Mouse (Mus musculus) embryonic facial prominence, embryonic 14.5 days (tissue): Measurements from ENCODE around the gene Guca2a. TPM values are rescaled to one million over a fixed set of nuclear protein-coding genes. Genes with fewer than 3 reads are reported as not detected.
"Not testable (repeated sequence)": the region's sequence is repeated elsewhere in the genome, so short reads cannot be mapped to it uniquely, and the experiment has no call there.

Source experiments
- ATAC-seq: fragments of 200-750 bp; cut with Nextera tagmentation; 2 replicates; pipeline ENCODE4 v1.8.0; 2017; ENCODE audit warnings: low read depth, moderate number of reproducible peaks, moderate TSS enrichment
- DNase-seq: peaks from one replicate; pipeline ENCODE4 v3.0.0-alpha.2; 2015; ENCODE audit warnings: low spot score
- H3K27ac ChIP-seq: fragments of 300-500 bp; sonication (generic); replicated peaks from 2 replicates; pipeline ENCODE4 v1.5.1; 2014; ENCODE audit warnings: low read depth, mild to moderate bottlenecking, low read length, moderate library complexity
- H3K27me3 ChIP-seq: fragments of 300-500 bp; sonication (generic); replicated peaks from 2 replicates; pipeline ENCODE4 v1.6.1; 2014; ENCODE audit warnings: low read length; ENCODE audit not compliant: control insufficient read depth, insufficient read depth
- H3K36me3 ChIP-seq: fragments of 300-500 bp; sonication (generic); 2 replicates; pipeline ENCODE4 v1.6.1; 2014; ENCODE audit warnings: low read length, mixed read lengths; ENCODE audit not compliant: control insufficient read depth, insufficient read depth
- H3K4me1 ChIP-seq: fragments of 300-500 bp; sonication (generic); 2 replicates; pipeline ENCODE4 v1.6.1; 2014; ENCODE audit warnings: antibody characterized with exemption, low read length; ENCODE audit not compliant: control insufficient read depth, insufficient read depth
- H3K4me2 ChIP-seq: fragments of 300-500 bp; sonication (generic); 2 replicates; pipeline ENCODE4 v1.6.1; 2014; ENCODE audit warnings: low read depth, mild to moderate bottlenecking, low read length, moderate library complexity, mixed read lengths
- H3K4me3 ChIP-seq: fragments of 300-500 bp; sonication (generic); 2 replicates; pipeline ENCODE4 v1.5.1; 2014; ENCODE audit warnings: low read depth, mild to moderate bottlenecking, low read length
- H3K9ac ChIP-seq: fragments of 300-500 bp; sonication (generic); 2 replicates; pipeline ENCODE4 v1.6.1; 2014; ENCODE audit warnings: low read depth, mild to moderate bottlenecking, low read length, moderate library complexity, mixed read lengths
- H3K9me3 ChIP-seq: fragments of 300-500 bp; sonication (generic); 2 replicates; pipeline ENCODE4 v1.6.1; 2016; ENCODE audit warnings: low read length; ENCODE audit not compliant: control insufficient read depth
- WGBS: fragments of 180-500 bp; shearing (Covaris S2); extraction: QIAGEN DNeasy Blood & Tissue Kit; methylation state at CpG from one replicate; pipeline ENCODE4 v1.1.7; 2014; 5-methylcytosine and 5-hydroxymethylcytosine counted together
- polyA plus RNA-seq: library from polyadenylated mRNA; unstranded; fragments of >200 nt; fragmentation: Nextera tagmentation; extraction: Ambion mirVana; gene quantifications from 2 replicates; pipeline ENCODE4 v1.2.1, GENCODE M21; 2014

The Guca2a gene
- polyA plus RNA-seq, 1 experiment from 2014 or later: not detected

- 75% methylated on average over 4 of the region's 4 CpGs for WGBS
- H3K36me3 ChIP-seq: peaks cover 22% of the 10 kb centered on the region
- H3K4me2 ChIP-seq: no peak overlapping the region
- no peaks in the 10 kb centered on the region for H3K27me3 ChIP-seq
- no peak for ATAC-seq
- H3K4me1 ChIP-seq: no peaks in the 10 kb centered on the region
- H3K9me3 ChIP-seq: no peaks in the 10 kb centered on the region
- H3K4me3 ChIP-seq: no peak overlapping the region
- H3K27ac ChIP-seq: no peak overlapping the region
- DNase-seq: no peak
- H3K9ac ChIP-seq: no peak overlapping the region
Observed at GRCm38 (mm10) chr4:119614724-119615123, 22.8 kb upstream of the Guca2a start.

DNA sequence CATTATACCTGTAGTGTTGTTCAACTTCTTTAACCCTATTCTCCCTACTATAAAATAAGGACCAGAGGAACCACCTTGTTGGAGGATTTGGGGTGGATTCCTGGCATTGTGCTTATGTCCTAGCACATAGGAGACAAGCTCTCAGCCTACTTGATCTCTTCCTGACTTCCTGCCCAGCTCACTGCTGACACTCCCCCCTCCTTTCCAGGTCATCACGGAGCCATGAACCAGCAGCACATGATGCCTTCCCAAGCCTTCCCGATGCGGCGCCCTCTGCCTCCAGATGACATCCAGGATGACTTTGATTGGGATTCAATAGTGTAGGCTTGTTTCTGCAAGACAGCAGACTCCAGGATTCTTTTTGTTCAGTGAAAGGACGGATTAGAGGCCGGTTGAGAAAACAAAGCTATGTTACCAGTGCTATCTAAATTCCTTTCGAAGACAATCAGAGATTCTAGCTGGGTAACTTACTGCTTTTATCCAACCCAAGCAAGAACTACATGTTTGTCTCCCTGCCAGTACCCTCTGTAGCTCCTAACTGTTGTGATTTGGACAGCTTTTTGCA lies 11.3 kb upstream of the Guca2a start:
- no peak overlapping the region for H3K27ac ChIP-seq
- WGBS: 76% methylated on average over 7 of the region's 7 CpGs
- ATAC-seq (no peak), DNase-seq (no peak)
- H3K27me3 ChIP-seq: no peaks in the 10 kb centered on the region
- H3K36me3 ChIP-seq: peaks cover 76% of the 10 kb centered on the region
- H3K4me1 ChIP-seq: no peaks in the 10 kb centered on the region
- H3K4me2 ChIP-seq: no peak overlapping the region
- no peak overlapping the region for H3K9ac ChIP-seq
- no peak overlapping the region for H3K4me3 ChIP-seq
- H3K9me3 ChIP-seq: no peaks in the 10 kb centered on the region

GRCm38 (mm10) chr4:119626876-119627275 lies 10.6 kb upstream of the Guca2a start:
- H3K36me3 ChIP-seq: peaks cover 69% of the 10 kb centered on the region
- 79% methylated on average over 3 of the region's 3 CpGs for WGBS

GRCm38 (mm10) chr4:119627317-119627716 lies 10.2 kb upstream of the Guca2a start:
- DNase-seq (no peak), ATAC-seq (no peak)
- no peak overlapping the region for H3K4me3 ChIP-seq
- H3K27ac ChIP-seq: no peak overlapping the region
- no peaks in the 10 kb centered on the region for H3K9me3 ChIP-seq
- no peaks in the 10 kb centered on the region for H3K4me1 ChIP-seq
- 79% methylated on average over 4 of the region's 4 CpGs for WGBS
- peaks cover 66% of the 10 kb centered on the region for H3K36me3 ChIP-seq
- H3K9ac ChIP-seq: no peak overlapping the region
- H3K27me3 ChIP-seq: no peaks in the 10 kb centered on the region
- H3K4me2 ChIP-seq: no peak overlapping the region

More at GRCm38 (mm10) chr4:119626876-119627275, 10.6 kb upstream of the Guca2a start:
- H3K27ac ChIP-seq: no peak overlapping the region
- no peak overlapping the region for H3K9ac ChIP-seq
- DNase-seq (no peak), ATAC-seq (no peak)
- H3K27me3 ChIP-seq: no peaks in the 10 kb centered on the region
- no peaks in the 10 kb centered on the region for H3K4me1 ChIP-seq
- H3K4me3 ChIP-seq: no peak overlapping the region
- H3K4me2 ChIP-seq: no peak overlapping the region
- no peaks in the 10 kb centered on the region for H3K9me3 ChIP-seq

DNA sequence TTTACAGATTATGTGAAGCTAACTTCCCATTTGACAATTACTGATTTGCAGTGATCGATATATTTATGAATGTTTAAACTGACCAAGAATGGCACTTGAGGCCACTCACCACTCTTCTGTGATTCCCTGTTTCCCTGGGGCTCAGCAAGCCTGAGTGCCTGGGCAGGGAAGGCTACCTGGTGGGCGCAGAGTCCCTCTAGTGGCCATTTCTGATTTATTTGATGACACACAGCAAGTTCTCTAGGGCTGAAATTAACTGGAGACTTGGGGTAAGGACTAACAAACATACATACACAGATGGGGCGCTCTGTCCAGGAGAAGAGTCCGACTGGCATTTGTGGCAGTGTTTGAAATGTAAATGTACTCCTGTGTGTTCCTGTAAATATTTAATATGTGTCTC lies 9.1 kb upstream of the Guca2a start:
- H3K4me2 ChIP-seq, H3K4me1 ChIP-seq, H3K27me3 ChIP-seq, DNase-seq, H3K4me3 ChIP-seq, H3K27ac ChIP-seq, H3K9me3 ChIP-seq, ATAC-seq, H3K9ac ChIP-seq: not testable (repeated sequence)
- peaks cover 56% of the 10 kb centered on the region for H3K36me3 ChIP-seq
- 86% methylated on average over 4 of the region's 4 CpGs for WGBS

DNA sequence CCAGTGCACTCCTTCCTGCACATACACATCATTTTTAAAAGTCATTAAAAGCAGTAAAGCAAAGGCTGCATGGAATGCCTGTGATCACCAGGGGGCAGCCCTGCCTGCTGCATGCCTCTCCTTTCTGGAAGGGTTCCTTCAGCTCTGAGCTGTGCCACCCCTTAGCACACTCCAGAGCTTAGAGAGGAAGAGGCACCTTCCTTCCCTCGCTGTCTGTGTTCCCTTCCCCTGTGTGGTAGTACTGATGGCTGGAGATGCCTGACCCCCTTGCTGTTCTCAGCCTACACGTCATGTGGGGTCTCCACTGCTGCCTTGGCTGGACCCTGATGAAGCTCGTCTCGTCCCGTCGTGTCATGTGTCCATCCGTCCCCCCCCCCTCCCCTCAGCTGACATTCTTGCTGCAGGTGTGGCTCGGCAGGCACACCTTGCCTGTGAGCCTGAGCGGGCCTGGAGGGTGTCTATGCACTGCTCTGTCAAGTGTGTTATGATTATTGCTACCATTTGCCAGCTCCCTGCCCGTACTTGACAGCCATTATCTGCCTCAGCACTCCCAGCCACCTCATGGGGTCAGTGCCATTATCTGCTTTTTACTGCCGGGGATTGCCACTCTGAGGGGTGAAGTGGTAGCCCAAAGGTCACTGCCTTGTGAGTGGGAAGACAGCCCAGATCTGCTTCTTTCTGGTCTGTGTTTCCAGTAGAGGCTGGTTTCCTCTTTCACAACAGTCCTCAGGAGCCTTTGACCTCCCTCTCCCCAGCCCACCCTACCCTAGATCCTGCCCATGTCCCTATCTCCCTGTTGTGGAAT lies 6.2 kb upstream of the Guca2a start:
- 60% methylated on average over 11 of the region's 11 CpGs for WGBS
- Histone ChIP-seq H3K9me3 (no peaks in the 10 kb centered on the region), H3K9ac (no peak overlapping the region), H3K27me3 (no peaks in the 10 kb centered on the region), H3K4me1 (no peaks in the 10 kb centered on the region), H3K4me2 (no peak overlapping the region), H3K4me3 (no peak overlapping the region), H3K27ac (no peak overlapping the region), H3K36me3 (peaks cover 31% of the 10 kb centered on the region)
- ATAC-seq (peak; percentile 60; the same call in 1 of the 2 replicates), DNase-seq (peak; percentile 47)

DNA sequence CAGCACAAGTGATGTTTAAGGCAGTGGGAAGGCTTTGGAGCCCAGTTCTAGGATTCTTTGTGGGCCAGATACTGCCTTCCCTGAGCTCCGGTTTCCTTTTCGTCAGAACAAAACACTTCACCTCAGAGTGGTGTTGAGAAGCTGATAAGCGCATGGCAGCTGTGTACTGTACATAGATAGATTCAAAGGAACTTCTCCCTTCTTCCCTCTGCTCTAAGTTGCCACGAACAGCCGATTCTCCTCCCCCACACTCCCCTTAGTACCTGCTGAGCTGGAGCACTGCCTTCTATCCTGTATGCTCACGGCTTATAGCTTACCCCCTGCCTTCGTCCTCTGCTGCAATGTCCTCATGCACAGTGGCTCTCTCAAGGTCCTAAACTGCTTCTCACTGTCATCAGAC lies 4.8 kb upstream of the Guca2a start:
- H3K9me3 ChIP-seq: no peaks in the 10 kb centered on the region
- WGBS: 67% methylated on average over 7 of the region's 7 CpGs
- no peaks in the 10 kb centered on the region for H3K27me3 ChIP-seq
- H3K4me3 ChIP-seq: no peak overlapping the region
- DNase-seq (no peak), ATAC-seq (no peak)
- H3K4me1 ChIP-seq: no peaks in the 10 kb centered on the region
- peaks cover 20% of the 10 kb centered on the region for H3K36me3 ChIP-seq
- no peak overlapping the region for H3K9ac ChIP-seq
- H3K27ac ChIP-seq: no peak overlapping the region
- no peak overlapping the region for H3K4me2 ChIP-seq

DNA sequence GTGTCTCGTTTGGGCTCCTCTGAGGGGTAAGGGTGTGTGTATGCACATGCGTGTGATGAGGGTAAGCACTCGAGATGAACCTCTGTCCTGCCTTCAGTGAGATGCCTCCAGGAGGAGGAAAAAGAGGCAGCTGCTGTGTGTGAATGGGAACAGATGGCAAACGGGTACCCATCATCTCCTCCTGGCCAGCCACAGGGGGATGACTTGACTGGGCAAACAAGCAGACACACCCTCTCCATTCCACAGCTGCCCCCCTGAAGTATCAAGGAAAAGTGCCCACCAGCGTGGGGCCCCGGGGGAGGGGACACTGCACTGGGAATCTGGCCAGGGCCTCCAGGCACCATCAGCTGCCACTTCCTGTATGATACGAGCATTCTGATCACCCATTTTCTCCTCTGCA lies 4.2 kb upstream of the Guca2a start:
- no peaks in the 10 kb centered on the region for H3K9me3 ChIP-seq
- DNase-seq: no peak
- H3K27me3 ChIP-seq: no peaks in the 10 kb centered on the region
- no peak overlapping the region for H3K4me2 ChIP-seq
- 54% methylated on average over 7 of the region's 7 CpGs for WGBS
- H3K4me1 ChIP-seq: no peaks in the 10 kb centered on the region
- no peak for ATAC-seq
- H3K36me3 ChIP-seq: peaks cover 20% of the 10 kb centered on the region
- no peak overlapping the region for H3K27ac ChIP-seq
- no peak overlapping the region for H3K4me3 ChIP-seq
- H3K9ac ChIP-seq: no peak overlapping the region

DNA sequence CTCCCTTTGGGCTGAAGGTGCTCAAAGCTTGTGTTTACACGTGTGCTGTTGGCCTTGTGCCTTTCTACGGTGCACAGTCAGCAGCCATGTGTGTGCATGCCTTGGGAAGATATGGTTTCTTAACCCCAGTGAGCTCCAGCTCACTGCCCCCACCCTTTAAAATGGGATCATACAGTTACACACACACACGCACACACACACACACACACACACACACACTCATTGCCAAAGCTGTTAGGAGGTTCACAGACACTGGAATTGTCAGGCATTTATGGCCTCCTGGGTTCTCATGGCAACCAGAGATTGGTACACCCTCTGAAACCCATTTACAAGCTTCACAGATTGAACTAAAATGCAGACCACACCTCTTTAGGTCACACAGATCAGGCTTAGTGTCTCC lies 3.6 kb upstream of the Guca2a start:
- ATAC-seq (no peak), DNase-seq (no peak)
- H3K9ac ChIP-seq: no peak overlapping the region
- H3K9me3 ChIP-seq: no peaks in the 10 kb centered on the region
- H3K27me3 ChIP-seq: no peaks in the 10 kb centered on the region
- no peak overlapping the region for H3K27ac ChIP-seq
- H3K4me1 ChIP-seq: no peaks in the 10 kb centered on the region
- 91% methylated on average over 3 of the region's 3 CpGs for WGBS
- no peak overlapping the region for H3K4me3 ChIP-seq
- no peak overlapping the region for H3K4me2 ChIP-seq
- peaks cover 19% of the 10 kb centered on the region for H3K36me3 ChIP-seq
